Mouse (Mus musculus): ENCODE data around the gene Irs3.

Gene Irs3

DNA sequence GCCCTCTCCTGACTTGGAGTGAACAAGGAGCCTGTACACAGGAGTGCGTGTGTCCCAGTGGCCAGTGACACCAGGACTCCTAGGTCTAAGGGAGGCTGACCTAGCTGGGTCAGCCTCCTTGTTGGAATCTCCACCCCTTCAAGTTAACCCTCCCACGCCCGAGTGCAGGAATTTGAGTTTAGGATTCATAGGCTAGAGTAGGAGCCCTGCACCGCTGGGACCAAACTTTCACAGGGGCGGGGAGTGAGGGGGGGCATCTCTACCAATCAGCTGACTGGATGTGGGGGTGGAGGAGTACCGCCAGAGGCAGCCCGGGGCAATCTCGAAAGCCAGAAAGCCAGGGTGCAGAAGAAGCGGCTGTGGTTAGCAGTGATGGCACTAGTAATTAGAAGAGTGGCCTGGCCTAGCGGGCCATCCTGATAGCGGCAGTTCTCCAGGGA lies at the start of gene Irs3:
Irs3 (minus strand) TSS at position 63 of the 440 bp plus-strand sequence.
- peak; percentile 52 for DNase-seq (ENCODE audit: low spot score in 2 of 2)

DNA sequence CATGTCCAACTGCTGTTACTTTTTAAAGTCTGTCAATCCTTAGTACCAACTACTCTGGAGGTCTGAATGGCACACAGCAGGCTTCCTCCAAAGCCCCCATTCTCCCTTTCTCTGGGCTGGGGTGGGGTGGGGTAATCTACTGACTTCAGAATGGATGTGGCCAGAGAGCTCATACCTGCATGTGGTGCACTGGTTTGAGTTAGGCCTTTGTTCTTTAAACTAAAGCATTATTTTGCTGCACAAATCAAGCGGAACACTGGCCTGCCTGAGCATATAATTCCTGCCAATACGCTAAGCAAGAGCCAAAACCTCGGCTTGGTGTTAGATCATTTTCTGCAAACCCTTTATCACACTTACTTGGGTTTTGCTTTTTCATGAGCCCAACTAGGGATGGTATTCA lies 49.3 kb upstream of the Irs3 start:
- DNase-seq (ENCODE audit: low spot score in 2 of 2), result no peak

DNA sequence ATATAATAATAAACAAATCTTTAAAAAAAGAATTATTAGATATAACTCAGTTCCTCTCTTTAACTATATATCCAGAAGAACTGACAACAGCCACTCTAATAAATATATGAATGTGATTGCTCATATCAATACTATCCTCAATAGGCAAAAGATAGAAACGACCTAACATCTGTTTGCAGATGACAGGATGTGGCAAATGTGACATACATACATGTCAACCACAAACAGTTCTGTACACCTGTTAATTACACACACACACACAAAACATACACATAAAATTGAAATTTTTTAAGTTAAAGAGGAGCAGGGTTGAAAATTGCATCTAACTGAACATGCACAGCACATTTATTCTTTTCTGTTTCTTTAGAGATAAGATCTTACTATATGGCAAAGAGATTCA lies 46.4 kb upstream of the Irs3 start:
- no peak for DNase-seq (ENCODE audit: low spot score in 2 of 2)

DNA sequence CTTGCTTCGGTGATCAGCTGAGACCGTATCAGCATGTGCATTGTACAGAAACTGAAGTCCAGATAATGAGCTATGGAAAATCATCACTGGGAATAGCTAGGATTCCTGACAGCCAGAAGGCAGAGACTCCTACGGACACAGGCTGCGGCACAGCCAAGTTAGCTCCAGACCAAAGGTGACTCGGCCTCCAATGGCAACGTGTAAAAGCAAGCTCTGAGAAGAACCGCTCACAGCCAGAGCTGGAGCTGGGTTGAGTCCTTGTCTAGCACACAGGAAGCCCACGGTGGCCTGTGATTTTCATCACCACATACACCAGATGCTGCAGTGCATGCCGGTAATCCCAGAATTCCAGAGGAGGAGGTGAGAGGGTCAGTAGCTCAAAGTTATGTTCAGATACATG lies 45.0 kb upstream of the Irs3 start:
- DNase-seq (ENCODE audit: low spot score in 2 of 2), result no peak

DNA sequence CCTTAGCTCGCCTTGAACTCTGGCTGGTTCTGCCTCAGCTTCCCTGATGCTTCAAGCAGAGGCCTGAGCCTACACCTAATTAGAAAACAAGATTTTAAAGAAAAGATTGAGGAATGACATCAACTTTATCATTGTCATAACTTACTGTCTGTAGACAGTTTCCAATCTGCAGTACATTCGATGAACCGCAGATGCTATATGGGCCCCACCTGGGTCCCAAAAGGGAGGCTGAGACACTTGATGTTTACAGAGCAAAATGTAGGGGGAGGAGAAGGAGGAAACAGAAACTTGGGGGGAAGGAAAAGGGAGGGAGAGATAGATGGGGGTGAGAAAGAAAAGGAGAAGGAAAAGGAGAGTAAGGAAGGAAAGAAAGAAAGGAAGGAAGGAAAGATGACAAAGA lies 44.5 kb upstream of the Irs3 start:
- no peak for DNase-seq (ENCODE audit: low spot score in 2 of 2)

DNA sequence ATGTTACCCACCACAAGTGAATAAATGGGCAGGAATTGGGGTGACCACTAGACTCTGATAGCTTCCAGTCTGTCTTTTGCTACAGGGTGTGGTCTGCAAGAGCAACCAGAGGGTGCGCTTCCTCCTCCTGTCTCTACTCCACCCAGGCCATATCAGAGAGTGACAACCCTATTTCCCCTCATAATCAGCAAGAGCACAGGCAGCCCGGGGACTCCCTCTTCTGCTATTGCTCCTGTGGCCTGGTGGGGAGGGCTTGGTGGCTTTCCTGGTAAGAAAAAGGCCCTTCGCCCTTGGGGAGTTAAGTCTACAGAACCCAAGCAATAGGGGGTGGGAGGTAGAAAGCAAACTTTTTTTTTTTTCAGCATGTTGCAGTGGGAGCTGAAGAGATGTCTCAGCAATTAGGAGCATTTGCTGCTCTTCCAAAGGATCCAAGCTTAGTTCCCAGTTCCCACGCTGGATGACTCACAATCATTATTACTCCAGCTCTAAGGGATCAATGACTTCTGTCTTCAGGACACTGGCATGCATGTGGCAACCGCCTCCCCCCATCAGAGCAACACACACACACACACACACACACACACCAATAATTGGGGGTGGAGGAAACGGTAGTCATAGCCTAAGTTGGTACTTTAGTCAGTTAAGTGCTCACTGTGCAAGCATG lies 40.7 kb upstream of the Irs3 start:
- no peak for DNase-seq (ENCODE audit: low spot score in 2 of 2)

DNA sequence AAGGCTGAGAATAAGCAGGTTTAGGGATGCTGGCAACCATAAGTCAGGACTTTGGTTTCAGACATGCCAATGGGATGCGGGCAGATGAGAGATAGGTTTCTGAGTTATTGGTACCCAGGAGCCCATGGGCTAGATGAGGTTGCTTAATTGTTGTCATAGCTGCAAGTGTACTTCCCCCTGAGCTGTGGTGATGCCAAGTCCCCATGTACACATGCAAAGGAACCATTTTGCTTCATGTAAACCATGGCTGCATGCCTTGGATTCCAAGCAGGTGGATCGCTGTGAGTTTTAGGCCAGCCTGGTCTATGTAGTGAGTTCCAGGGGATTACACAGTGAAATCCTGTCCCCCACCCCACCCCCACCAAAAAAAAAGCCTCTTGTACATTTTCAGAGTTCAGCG lies 40.1 kb upstream of the Irs3 start:
- no peak for DNase-seq (ENCODE audit: low spot score in 2 of 2)

DNA sequence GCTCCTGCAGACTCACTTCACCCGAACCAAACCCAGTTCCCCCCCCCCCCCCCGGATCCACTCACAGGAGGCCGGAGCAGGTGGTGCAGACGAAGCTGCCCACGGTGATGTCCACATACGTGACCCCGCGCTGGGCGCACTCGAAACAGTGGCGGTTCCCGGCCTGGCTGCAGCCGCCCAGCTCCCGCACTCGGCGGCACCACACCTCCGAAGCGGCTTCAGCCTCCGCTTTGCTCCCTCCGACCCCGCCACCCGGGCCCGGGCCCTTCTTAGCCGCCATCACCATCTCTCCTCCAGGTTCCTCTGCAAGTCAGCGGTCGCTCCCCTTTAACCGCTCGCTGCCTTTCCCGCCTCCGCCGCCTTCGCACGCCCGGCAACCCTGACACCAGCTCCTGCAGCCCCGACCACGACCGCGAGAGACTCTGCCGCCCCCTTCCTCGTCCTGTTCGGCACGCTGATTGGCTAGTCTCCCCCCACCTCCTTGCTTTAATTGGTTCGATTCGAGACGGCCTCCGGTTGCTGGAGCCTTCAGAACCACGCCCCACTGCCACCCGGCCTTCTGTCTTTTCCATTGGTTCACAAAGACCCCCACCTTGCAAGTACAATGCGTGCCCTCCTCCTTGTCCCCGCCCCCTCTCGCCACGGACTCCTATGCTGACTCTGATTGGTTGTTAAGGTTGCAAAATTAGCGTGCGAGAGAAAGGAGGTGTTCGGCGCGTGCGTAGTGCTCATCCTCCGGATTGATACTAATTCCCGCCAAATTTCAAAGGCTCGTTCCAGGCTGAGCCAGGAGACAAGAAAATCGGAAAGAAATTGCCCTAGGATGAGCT lies 39.0 kb upstream of the Irs3 start, which contains the start of gene Agfg2:
Agfg2 (minus strand) TSS at position 433 of the 830 bp plus-strand sequence.
- DNase-seq (ENCODE audit: low spot score in 2 of 2), result peak; percentile 99

DNA sequence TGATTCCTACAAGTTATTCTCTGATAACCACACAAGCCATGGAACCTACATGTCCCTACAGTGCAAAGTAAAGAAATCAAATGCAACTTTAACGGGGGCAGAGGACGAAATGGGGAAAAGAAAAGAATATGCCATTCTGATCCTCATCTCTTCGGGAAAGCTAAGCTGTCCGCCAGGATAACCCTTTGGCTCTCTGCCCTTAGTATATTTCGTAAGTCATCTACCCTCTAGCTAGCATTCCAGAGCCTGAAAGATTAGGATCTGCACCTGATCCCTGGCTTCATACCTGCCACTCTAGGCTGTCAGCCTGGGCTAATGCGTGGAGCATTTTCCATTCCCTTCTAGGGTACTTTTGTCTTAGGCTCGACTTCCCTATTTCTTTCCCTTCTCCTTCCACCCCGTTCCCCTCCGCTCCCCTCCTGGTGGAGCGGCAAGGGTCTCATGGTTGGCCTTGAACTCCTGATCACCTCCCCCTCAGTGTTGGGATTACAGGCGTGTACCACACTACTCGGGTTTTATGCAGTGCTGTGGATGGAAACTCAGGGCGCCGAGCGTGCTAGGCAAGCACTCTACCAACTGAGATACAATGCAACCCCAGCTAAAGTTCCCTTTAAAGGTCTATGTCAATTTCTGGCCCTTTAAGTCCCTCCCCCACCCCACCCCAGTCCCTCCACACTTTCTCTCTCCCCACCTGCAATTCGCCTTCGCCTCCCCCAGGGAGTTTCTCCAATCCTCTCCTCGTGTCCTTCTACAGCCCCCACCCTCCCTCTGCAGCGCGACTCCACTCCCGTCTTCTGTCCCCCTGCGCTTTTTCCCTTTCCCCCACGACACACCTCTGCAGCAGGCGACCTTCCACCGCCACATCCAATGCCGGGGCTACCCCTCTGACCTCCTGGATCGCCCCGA lies 38.1 kb upstream of the Irs3 start:
- no peak for DNase-seq (ENCODE audit: low spot score in 2 of 2)

DNA sequence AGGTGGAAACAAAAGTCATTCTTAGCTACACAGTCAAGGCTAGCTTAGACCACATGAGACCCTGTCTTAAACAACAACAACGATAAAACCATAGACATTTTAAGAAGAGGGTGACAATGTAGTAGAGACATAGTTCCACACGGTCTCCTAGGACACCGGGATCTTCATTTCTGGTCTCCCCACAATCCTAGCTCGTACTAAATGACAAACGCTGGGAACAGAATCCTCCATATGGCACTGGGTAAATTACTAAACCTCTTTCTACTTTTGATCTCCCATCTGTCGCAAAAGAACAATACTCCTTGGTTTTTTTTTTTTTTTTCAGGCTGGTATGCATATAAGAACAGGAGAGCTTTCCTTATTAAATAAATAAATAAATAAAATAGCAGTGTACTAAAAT lies 37.0 kb upstream of the Irs3 start:
- DNase-seq (ENCODE audit: low spot score in 2 of 2), result no peak

DNA sequence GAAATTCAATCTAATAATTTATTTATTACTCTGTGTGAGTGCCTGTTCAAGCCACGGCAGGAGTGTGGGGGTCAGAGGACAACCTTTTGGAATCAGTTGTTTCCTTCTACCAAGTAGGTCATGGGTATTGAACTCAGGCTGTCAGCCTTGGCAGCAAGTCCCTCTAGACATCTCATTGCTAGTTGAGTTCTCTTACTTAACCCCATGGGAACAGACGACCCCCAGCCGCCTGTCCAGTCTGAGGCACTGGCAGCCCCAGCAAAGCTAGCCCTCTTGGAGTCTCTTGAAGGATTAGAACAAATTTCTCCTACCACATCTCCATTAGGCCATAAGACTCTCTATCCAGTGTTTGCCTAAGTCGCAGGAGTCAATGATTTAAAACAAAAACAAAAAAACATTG lies 34.2 kb upstream of the Irs3 start:
- DNase-seq (ENCODE audit: low spot score in 2 of 2), result no peak

DNA sequence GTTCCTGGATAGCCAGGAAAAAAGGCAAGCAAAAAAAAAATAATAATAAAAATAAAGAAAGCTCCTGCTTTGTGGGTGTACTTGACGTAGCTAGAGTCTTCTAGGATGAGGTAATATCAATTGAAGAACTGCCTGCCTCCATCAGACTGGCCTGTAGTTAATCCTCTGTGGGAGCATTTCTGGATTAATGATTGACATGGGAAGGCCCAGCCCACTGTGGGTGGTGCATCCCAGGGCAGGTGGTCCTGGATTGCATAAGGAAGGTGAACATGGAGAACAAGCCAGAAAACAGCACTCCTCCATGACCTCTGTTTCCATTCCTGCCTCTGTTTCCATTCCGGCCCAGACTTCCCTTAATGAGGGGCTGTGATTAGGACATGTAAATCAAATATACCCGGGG lies 33.2 kb upstream of the Irs3 start:
- no peak for DNase-seq (ENCODE audit: low spot score in 2 of 2)

DNA sequence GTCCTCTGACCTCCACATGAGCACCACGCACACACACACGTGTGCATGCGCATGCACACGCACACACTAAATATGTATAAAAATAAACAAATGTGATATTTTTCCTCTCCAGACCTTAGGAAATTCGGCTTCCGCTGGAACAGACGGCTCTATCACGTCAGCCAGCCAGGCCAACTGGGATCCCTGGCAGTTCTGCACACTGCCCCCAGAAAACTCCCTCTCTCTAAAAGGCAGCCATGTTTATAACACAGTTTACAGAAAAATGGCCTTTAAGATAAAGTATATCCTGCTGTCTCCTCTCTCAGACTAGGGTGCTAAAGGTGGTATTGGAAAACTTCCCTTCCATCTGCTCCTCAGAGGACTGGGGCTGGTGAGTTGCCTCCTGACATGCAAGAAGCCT lies 32.3 kb upstream of the Irs3 start:
- DNase-seq (ENCODE audit: low spot score in 2 of 2), result no peak

DNA sequence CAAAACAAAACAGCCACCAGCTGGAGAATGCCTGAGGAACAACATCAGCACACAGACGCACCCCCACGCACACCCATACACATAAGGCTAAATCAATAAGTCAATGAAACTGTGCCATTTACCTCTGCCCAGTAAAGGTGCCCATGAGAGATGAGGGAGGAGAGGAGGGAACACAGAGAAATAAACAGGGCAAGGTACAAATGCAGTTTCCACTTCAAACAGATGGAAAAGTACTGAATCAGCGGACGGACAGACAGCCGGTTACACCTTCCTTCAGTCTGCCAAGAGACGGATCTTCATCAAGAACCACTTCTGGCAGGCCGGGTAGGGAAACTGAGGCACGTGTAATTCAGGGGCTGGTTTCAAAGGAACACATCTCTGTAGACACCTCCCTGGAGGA lies 29.3 kb upstream of the Irs3 start:
- no peak for DNase-seq (ENCODE audit: low spot score in 2 of 2)

DNA sequence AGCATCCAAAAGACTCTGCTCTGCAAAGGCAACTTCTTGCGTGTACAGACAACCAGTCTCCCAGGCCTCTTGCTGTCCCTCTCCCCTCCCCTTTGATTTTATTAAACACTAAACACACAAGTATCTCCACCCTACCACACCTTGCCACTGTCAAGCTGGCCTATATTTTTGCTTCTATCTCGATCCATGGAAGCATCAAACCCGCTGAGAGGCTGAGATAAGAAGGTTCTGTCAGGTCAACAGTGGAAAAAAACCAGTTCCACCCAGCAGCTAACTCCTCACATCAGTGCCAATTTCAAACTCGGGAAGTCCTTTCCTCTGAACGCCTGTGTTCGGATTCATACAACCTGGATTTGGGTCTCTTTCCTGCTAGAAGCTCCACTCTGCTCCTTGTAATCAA lies 27.5 kb upstream of the Irs3 start:
- DNase-seq (ENCODE audit: low spot score in 2 of 2), result no peak

DNA sequence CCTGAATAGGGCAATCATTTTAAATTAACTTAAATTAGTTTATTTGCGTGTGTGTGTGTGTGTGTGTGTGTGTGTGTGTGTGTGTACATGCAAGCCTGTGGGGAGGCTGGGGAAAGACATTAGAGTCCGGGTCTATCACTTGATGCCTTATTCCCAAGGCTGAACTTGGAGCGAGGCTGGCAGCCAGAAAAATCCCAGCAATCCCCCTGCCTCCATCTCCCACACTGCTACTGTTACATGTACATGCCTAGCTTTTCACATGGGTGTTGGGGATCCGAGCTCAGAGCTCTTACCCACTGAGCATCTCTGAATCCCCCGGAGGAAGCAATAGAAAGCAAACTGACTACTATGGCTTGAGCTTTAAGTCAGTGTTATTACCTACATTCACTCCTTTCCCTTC lies 26.8 kb upstream of the Irs3 start:
- no peak for DNase-seq (ENCODE audit: low spot score in 2 of 2)

DNA sequence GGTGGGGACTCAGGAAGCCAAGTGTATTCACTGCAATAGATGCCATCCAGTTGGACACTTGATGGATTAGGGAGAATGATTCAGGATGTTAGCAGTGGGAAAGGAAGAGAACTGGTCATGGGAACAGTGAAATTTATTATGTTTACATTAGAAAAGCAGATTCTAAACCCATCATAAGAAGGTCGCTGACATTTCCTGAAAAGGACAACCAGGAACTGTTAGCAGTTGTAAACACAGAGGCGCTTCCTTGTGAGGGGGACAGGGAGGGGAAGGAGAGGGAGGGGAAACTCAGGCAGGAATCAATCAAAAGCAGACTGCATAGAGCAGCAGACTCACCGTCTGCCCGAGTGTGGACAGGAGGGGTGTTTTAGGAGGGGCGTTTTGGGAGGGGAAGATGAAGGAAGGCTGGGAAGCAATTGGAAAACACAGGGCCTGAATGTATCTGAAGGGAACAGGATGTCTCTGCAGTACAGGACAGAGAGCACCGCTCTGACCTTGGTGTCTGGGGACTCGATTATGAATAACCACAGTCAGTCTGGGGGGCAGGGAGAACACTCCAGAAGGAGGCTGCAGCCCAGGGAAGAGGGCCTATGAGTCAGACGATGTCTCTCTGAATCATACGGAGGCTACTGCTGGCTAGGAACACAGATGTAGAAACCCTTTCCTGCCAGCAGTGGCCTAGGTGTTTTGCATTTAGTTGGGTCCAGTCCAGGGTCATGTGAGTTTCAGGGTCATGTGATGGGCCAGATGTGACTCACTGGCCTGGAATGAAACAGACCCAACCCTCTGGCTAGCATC lies 26.1 kb upstream of the Irs3 start:
- peak; percentile 88 to 90 for DNase-seq (ENCODE audit: low spot score in 2 of 2)

DNA sequence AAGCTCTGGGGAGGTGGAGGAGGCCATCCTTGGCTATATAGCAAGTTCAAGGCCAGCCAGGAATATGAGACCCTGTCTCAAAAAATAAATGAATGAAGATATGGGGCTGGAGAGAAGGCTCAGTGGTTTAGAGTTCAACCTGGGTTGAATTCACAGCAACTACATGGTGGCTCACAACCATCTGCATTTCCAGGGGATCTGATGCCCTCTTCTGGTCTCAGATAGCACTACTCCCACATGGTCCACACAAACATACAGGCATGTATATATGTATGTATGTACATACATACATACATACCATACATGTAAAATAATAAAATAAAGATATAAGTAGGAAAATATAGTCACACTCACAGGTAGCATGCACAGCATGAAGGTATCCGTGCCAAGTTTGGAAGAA lies 24.7 kb upstream of the Irs3 start:
- no peak for DNase-seq (ENCODE audit: low spot score in 2 of 2)

DNA sequence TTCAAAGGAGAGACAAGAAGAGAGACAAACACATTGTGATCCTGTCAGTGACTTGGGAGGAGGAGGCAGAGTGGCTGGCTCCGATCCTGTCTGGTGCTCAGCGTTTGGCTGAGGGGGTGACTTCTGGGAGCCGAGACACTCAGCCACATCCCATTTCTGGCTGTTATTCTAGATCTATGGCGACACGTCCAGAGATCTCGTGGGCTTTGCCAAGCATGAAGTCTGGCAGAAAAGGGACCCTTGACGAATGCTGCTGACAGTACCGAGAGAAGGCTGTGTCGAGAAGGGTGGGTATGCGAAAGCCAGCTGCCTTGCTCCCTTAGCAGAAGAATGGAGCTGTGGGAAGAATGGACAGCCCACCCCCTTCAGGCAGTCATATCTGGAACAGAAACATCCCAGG lies 23.5 kb upstream of the Irs3 start:
- peak; percentile 55 to 69 for DNase-seq (ENCODE audit: low spot score in 2 of 2)

DNA sequence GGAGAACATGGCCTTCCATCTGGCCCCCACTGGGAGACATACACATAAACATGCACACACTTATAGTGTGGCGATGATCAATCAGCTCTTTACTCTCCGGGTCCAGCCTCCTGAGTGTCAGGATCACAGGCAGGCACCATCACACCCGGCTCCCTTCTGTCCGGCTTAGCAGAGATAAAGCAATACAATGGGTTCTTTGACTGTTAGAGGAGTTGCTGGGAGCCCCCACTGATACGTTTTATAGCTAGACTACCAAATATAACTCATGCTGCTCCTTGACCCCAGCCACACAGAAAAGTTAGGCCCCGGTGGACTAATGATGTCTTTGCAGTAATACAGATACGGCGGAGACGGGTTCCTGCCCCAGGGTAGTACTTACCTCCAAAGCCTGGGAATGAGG lies 17.5 kb upstream of the Irs3 start:
- no peak for DNase-seq (ENCODE audit: low spot score in 2 of 2)

DNA sequence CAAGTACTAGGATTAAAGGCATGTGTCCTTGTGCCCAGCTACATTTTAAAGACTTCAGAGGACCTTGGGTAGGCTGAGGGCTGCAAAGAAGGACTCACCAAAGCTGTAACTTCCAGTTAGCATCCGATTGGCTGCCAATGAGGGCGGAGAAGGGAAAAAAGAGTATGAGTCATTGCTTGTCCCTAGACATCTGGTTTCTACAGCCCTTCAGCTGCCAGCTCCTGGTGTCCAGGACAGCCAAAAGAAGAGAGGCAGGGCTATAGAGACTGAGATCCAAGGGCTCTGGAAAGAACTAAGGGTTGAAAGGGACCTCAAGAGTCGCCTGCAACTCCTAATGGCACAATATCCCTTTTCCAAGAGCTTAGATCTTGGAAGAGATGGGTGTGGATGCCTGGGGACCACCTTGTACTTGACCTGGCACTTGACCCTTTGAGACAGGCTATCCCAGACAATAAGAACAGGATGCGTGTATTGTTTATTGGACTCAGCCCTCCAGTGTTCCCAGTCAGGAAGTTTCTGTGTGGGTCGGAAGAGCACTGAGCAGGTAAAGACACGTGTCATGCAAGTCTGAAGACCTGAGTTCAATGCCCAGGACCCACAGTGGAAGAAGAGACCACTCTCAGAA lies 14.7 kb upstream of the Irs3 start:
- peak; percentile 90 to 93 for DNase-seq (ENCODE audit: low spot score in 2 of 2)

All from heart, adult 9 months (tissue).